Mouse (Mus musculus) liver, adult 2 months (tissue): ENCODE results near the gene Olfr389. TPM values are rescaled to one million over a fixed set of nuclear protein-coding genes. Genes with fewer than 3 reads are reported as not detected.

Experiments
- DNase-seq: peaks from one replicate; pipeline ENCODE4 v3.0.0-alpha.2; 2011; ENCODE audit warnings: low read depth, low spot score; ENCODE audit errors: extremely low read depth
- H3K27ac ChIP-seq: fragments of 200-500 bp; replicated peaks from 2 replicates; pipeline ENCODE4 v1.5.1; 2012; ENCODE audit warnings: low read depth, mild to moderate bottlenecking, control low read depth, inconsistent platforms, low read length; ENCODE audit not compliant: insufficient read depth
- H3K27me3 ChIP-seq: fragments of 200-500 bp; 2 replicates; pipeline ENCODE4 v1.6.1; 2012; ENCODE audit warnings: mild to moderate bottlenecking, moderate library complexity, low read length, inconsistent platforms; ENCODE audit not compliant: control insufficient read depth, insufficient read depth
- H3K36me3 ChIP-seq: fragments of 200-500 bp; 2 replicates; pipeline ENCODE4 v1.6.1; 2012; ENCODE audit warnings: low read length, inconsistent platforms; ENCODE audit not compliant: control insufficient read depth, insufficient read depth
- H3K4me1 ChIP-seq: fragments of 200-500 bp; 2 replicates; pipeline ENCODE4 v1.6.1; 2011; ENCODE audit warnings: low read length; ENCODE audit not compliant: control insufficient read depth, insufficient read depth
- H3K4me3 ChIP-seq: fragments of 200-500 bp; 2 replicates; pipeline ENCODE4 v1.5.1; 2011; ENCODE audit warnings: low read depth, mild to moderate bottlenecking, control low read depth, low read length, moderate library complexity; ENCODE audit not compliant: insufficient read depth
- H3K79me2 ChIP-seq: fragments of 200-500 bp; 2 replicates; pipeline ENCODE4 v1.6.1; 2012; ENCODE audit warnings: inconsistent platforms, mild to moderate bottlenecking, low read length, moderate library complexity; ENCODE audit not compliant: control insufficient read depth, insufficient read depth
- H3K9ac ChIP-seq: fragments of 200-500 bp; 2 replicates; pipeline ENCODE4 v1.6.1; 2012; ENCODE audit warnings: low read depth, mild to moderate bottlenecking, control low read depth, inconsistent platforms, low read length
- CTCF ChIP-seq: fragments of 200-500 bp; IDR thresholded peaks from 2 replicates; pipeline ENCODE4 v1.5.1; 2011; ENCODE audit warnings: low read depth, low read length, control low read depth
- POLR2A ChIP-seq: fragments of 200-500 bp; IDR thresholded peaks from 2 replicates; pipeline ENCODE4 v1.6.1; 2011; ENCODE audit warnings: low read length, control low read depth; ENCODE audit not compliant: insufficient read depth; ENCODE audit errors: extremely low read depth
- WGBS: fragments of 180-500 bp; shearing (Covaris S2); methylation state at CpG from one replicate; pipeline ENCODE4 v1.1.7; 2018; 5-methylcytosine and 5-hydroxymethylcytosine counted together
- polyA plus RNA-seq: library from polyadenylated mRNA; depleted of rRNA; stranded (reverse); fragments of >200 nt; gene quantifications from 2 replicates; pipeline ENCODE4 v1.2.3, GENCODE M21; 2012; rRNA removed
- total RNA-seq: library from RNA; depleted of rRNA; stranded (reverse); fragments of >200 nt; gene quantifications from 2 replicates; pipeline ENCODE4 v1.2.3, GENCODE M21; 2014; rRNA removed

Gene Olfr389
- not detected in 2 replicates for total RNA-seq
- not detected in 2 replicates for polyA plus RNA-seq

DNA sequence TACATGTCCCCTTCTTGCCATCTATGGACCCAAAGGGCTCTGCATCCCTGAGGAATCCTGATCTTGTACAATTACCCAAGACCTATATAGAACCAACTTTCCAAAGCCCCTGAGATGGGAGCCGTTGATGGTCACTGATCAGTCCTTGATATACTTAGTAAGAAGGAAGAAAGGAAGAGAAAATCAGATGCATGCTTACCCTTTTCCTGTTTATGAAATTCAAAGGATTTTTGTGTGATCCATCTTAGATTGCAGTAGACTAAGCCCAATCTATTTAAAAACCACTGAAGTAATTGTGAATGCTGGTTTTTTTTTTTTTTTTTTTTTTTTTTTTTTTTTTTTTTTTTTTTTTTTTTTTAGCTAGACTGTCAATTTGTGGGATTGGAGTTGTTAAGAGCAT is at the start of gene Olfr389:
Gene Olfr389 (minus strand): TSS at position 101 of the 400 bp plus-strand sequence.
- Histone ChIP-seq H3K9ac (no peak within 1 kb of the TSS), H3K27me3 (no peaks in the 10 kb centered on the region), H3K4me3 (no peak within 1 kb of the TSS), H3K79me2 (no peaks in the 10 kb centered on the region), H3K27ac (no peak within 1 kb of the TSS), H3K36me3 (no peaks in the 10 kb centered on the region), H3K4me1 (no peaks in the 10 kb centered on the region)
- DNase-seq = no peak
- 84% methylated on average over 1 of the region's 1 CpGs for WGBS
- no peak for TF ChIP-seq POLR2A

DNA sequence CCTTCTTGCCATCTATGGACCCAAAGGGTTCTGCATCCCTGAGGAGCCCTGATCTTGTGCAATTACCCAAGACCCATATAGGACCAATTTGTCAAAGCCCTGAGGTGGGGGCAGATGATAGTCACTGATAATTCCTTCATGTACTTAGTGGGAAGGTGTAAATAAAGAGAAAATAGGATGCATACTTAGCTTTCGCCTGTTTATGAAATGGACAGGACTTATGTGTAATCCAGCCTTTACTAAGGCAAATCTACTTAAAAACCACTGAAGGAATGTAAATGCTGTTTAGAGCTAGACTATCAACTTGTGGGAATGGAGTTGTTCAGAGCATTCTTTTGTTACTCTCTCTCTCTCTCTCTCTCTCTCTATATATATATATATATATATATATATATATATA is 36.4 kb upstream of the Olfr389 start, which contains the start of gene Olfr392:
Gene Olfr392 (minus strand): TSS at position 101 of the 400 bp plus-strand sequence.
- Histone ChIP-seq H3K79me2 (no peaks in the 10 kb centered on the region), H3K36me3 (no peaks in the 10 kb centered on the region), H3K9ac (no peak within 1 kb of the TSS), H3K27me3 (no peaks in the 10 kb centered on the region), H3K27ac (no peak within 1 kb of the TSS), H3K4me3 (no peak within 1 kb of the TSS), H3K4me1 (no peaks in the 10 kb centered on the region)
- WGBS = 86% methylated on average over 1 of the region's 1 CpGs
- no peak for TF ChIP-seq POLR2A
- TF ChIP-seq CTCF = no peak
- DNase-seq = no peak

DNA sequence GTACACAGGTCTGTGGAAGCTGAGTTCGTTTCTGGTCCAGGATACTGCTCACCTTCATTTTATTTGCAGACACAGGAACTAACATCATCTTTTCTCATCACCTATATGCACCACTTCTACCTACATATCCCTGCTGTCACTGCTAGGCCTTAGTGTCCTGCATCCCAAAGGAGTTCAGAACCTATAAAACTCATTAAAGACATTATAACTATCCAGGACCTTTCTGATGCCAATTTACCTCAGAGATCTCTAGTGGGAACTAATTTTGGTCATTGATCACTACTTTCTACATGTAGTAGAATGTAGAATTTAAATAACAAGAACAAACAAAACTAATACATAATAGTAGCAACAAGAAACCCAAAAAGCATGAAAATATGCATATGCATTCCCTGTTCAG is 22.4 kb upstream of the Olfr389 start, which contains the start of gene Olfr391-ps:
Gene Olfr391-ps (minus strand): TSS at position 101 of the 400 bp plus-strand sequence.
- no peaks in the 10 kb centered on the region for H3K36me3 ChIP-seq
- no peak within 1 kb of the TSS for H3K9ac ChIP-seq
- no peak within 1 kb of the TSS for H3K27ac ChIP-seq
- no peaks in the 10 kb centered on the region for H3K27me3 ChIP-seq
- no peaks in the 10 kb centered on the region for H3K79me2 ChIP-seq
- no peaks in the 10 kb centered on the region for H3K4me1 ChIP-seq
- no peak within 1 kb of the TSS for H3K4me3 ChIP-seq
- TF ChIP-seq POLR2A (no peak), CTCF (no peak)
- WGBS = 16% methylated on average over 1 of the region's 1 CpGs
- DNase-seq = no peak

DNA sequence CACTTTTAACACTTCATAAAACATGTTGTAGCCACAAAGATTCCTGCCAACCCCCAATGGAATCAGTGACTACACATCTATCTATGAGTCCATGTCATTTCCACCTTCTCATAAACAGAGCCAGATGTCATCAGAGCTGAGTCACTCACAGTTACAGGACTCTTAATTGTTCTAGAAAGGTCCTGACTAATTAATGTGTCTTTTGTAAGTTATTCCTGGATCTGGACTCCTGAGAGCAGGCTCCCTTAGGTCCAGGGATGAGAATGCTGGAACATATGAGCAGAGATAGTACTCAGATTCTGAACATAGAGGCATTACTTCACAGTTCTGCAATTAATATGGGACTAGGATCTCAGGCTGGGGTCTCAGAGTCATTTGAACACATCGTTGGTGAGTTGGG is 2.2 kb upstream of the Olfr389 start, which contains the start of gene Olfr390:
Gene Olfr390 (plus strand): TSS at position 301 of the 400 bp plus-strand sequence.
- no peak within 1 kb of the TSS for H3K9ac ChIP-seq
- WGBS = 56% methylated on average over 1 of the region's 1 CpGs
- TF ChIP-seq CTCF (no peak), POLR2A (no peak)
- no peaks in the 10 kb centered on the region for H3K79me2 ChIP-seq
- H3K4me3 ChIP-seq = no peak within 1 kb of the TSS
- DNase-seq = no peak
- H3K36me3 ChIP-seq = no peaks in the 10 kb centered on the region
- H3K27ac ChIP-seq = no peak within 1 kb of the TSS
- no peaks in the 10 kb centered on the region for H3K27me3 ChIP-seq
- H3K4me1 ChIP-seq = no peaks in the 10 kb centered on the region

DNA sequence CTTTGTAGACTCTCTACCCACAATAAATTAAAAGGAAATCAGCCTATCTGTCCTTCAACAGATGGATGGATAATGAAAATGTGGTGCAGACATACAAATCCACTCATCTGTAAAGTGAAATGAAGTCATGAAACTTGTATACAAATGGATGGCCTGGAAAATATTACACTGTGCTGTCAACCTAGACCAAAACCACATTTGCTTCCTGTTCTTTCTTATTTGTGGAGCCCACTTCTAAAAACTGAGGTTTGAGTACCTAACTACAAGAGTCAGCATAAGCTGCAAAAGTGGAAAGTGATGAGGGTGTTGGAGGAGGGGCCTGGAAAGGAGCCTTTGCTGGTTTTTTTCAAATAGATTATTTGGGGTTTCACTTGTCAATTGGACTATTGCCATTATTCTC is 21.4 kb downstream of the Olfr389 start:
- no peak overlapping the region for H3K4me3 ChIP-seq
- no peaks in the 10 kb centered on the region for H3K36me3 ChIP-seq
- H3K27ac ChIP-seq = no peak overlapping the region
- no peak for TF ChIP-seq CTCF
- TF ChIP-seq POLR2A = no peak
- DNase-seq = no peak
- H3K27me3 ChIP-seq = no peaks in the 10 kb centered on the region
- no peak overlapping the region for H3K9ac ChIP-seq
- H3K4me1 ChIP-seq = no peaks in the 10 kb centered on the region
- H3K79me2 ChIP-seq = no peaks in the 10 kb centered on the region

Other genes with a start within 250 kb of the Olfr389 start
- gene Olfr385, start 187.7 kb downstream of the Olfr389 start, total RNA-seq = not detected in 2 replicates
- gene Olfr385, start 187.7 kb downstream of the Olfr389 start, polyA plus RNA-seq = not detected in 2 replicates
- gene Olfr384, start 182.1 kb downstream of the Olfr389 start, total RNA-seq = not detected in 2 replicates
- not detected in 2 replicates for gene Olfr384, start 182.1 kb downstream of the Olfr389 start, polyA plus RNA-seq
- not detected in 2 replicates for gene Zfp735, start 91.9 kb downstream of the Olfr389 start, total RNA-seq
- not detected in 2 replicates for gene Zfp735, start 91.9 kb downstream of the Olfr389 start, polyA plus RNA-seq
- gene Olfr390, start 2.3 kb upstream of the Olfr389 start, total RNA-seq = not detected in 2 replicates
- not detected in 2 replicates for gene Olfr390, start 2.3 kb upstream of the Olfr389 start, polyA plus RNA-seq
- not detected in 2 replicates for gene Olfr391-ps, start 22.3 kb upstream of the Olfr389 start, total RNA-seq
- gene Olfr391-ps, start 22.3 kb upstream of the Olfr389 start, polyA plus RNA-seq = not detected in 2 replicates
- gene Olfr392, start 36.3 kb upstream of the Olfr389 start, total RNA-seq = not detected in 2 replicates
- not detected in 2 replicates for gene Olfr392, start 36.3 kb upstream of the Olfr389 start, polyA plus RNA-seq
- gene Olfr393, start 70.7 kb upstream of the Olfr389 start, total RNA-seq = not detected in 2 replicates
- not detected in 2 replicates for gene Olfr393, start 70.7 kb upstream of the Olfr389 start, polyA plus RNA-seq
- gene Olfr394, start 110.1 kb upstream of the Olfr389 start, total RNA-seq = not detected in 2 replicates
- gene Olfr394, start 110.1 kb upstream of the Olfr389 start, polyA plus RNA-seq = not detected in 2 replicates
- gene Olfr395, start 128.6 kb upstream of the Olfr389 start, total RNA-seq = not detected in 2 replicates
- gene Olfr395, start 128.6 kb upstream of the Olfr389 start, polyA plus RNA-seq = not detected in 2 replicates
- not detected in 2 replicates for gene Olfr23, start 156.0 kb upstream of the Olfr389 start, total RNA-seq
- not detected in 2 replicates for gene Olfr23, start 156.0 kb upstream of the Olfr389 start, polyA plus RNA-seq
- not detected in 2 replicates for gene Olfr397, start 180.1 kb upstream of the Olfr389 start, total RNA-seq
- not detected in 2 replicates for gene Olfr397, start 180.1 kb upstream of the Olfr389 start, polyA plus RNA-seq
- gene Olfr398, start 209.7 kb upstream of the Olfr389 start, total RNA-seq = not detected in 2 replicates
- not detected in 2 replicates for gene Olfr398, start 209.7 kb upstream of the Olfr389 start, polyA plus RNA-seq